Mouse (Mus musculus) kidney, adult 2 months (tissue): Measurements from ENCODE around the gene BC049352. TPM values are rescaled to one million over a fixed set of nuclear protein-coding genes. Genes with fewer than 3 reads are reported as not detected.

ENCODE experiments used
- DNase-seq: peaks from one replicate; pipeline ENCODE4 v3.0.0; 2021
- H3K27ac ChIP-seq: fragments of 200-500 bp; 2 replicates; pipeline ENCODE4 v1.5.1; 2012; ENCODE audit warnings: low read depth, low read length, control low read depth, inconsistent platforms; ENCODE audit not compliant: insufficient read depth
- H3K27me3 ChIP-seq: fragments of 200-500 bp; replicated peaks from 2 replicates; pipeline ENCODE4 v1.6.1; 2012; ENCODE audit warnings: mild to moderate bottlenecking, moderate library complexity, low read length, inconsistent platforms; ENCODE audit not compliant: control insufficient read depth, insufficient read depth
- H3K36me3 ChIP-seq: fragments of 200-500 bp; 2 replicates; pipeline ENCODE4 v1.6.1; 2012; ENCODE audit warnings: mild to moderate bottlenecking, moderate library complexity, low read length, inconsistent platforms; ENCODE audit not compliant: control insufficient read depth, insufficient read depth
- H3K4me1 ChIP-seq: fragments of 200-500 bp; 2 replicates; pipeline ENCODE4 v1.6.1; 2011; ENCODE audit warnings: low read length; ENCODE audit not compliant: control insufficient read depth, insufficient read depth
- H3K4me3 ChIP-seq: fragments of 200-500 bp; 2 replicates; pipeline ENCODE4 v1.5.1; 2011; ENCODE audit warnings: mild to moderate bottlenecking, low read depth, low read length, control low read depth; ENCODE audit not compliant: insufficient read depth
- CTCF ChIP-seq: fragments of 200-500 bp; conservative IDR thresholded peaks from 2 replicates; pipeline ENCODE4 v1.5.1; 2011; ENCODE audit warnings: low read depth, mild to moderate bottlenecking, control low read depth, low read length, moderate library complexity, mixed read lengths; ENCODE audit not compliant: insufficient read depth, insufficient read length
- POLR2A ChIP-seq: fragments of 200-500 bp; IDR thresholded peaks from one replicate; pipeline ENCODE4 v1.6.1; 2011; ENCODE audit warnings: low read depth, low read length, control low read depth
- WGBS: fragments of 180-500 bp; shearing (Covaris S2); methylation state at CpG from one replicate; pipeline ENCODE4 v1.1.7; 2018; 5-methylcytosine and 5-hydroxymethylcytosine counted together
- polyA plus RNA-seq: library from polyadenylated mRNA; depleted of rRNA; stranded (reverse); fragments of >200 nt; gene quantifications from 2 replicates; pipeline ENCODE4 v1.2.3, GENCODE M21; 2012

The BC049352 gene
- polyA plus RNA-seq, 1 experiment, result 2.9 TPM

GRCm38 (mm10) chr9:45171073-45171610, 10.7 kb upstream of the BC049352 start:
- H3K27ac ChIP-seq, result no peak overlapping the region
- WGBS, result 71% methylated on average over 1 of the region's 1 CpGs
- no peak for TF ChIP-seq POLR2A
- TF ChIP-seq CTCF, result no peak
- no peaks in the 10 kb centered on the region for H3K27me3 ChIP-seq
- no peaks in the 10 kb centered on the region for H3K36me3 ChIP-seq
- no peaks in the 10 kb centered on the region for H3K4me1 ChIP-seq
- no peak overlapping the region for H3K4me3 ChIP-seq
- DNase-seq, result no peak

DNA sequence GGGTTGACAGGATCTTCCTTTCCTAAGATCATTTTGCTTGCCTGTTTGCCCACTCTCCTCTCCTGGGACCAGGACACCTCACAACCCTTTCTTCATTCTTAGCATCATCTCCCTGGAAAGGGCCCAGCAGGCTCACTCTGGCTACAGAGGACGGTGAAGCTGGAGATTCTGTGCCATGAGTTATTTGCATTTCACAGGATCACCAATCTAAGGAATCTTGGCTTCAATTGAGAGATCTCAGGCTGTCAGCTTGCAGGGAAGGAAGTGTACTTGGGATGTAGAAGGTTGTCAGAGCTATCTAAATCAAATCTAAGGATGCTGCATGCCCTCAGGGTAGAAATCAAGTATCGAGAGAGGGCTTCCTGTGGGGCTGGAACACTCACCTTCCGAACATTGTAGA, 8.3 kb upstream of the BC049352 start:
- DNase-seq, result no peak
- 63% methylated on average over 3 of the region's 3 CpGs for WGBS
- no peak for TF ChIP-seq POLR2A
- TF ChIP-seq CTCF, result no peak
- H3K27me3 ChIP-seq, result no peaks in the 10 kb centered on the region
- H3K36me3 ChIP-seq, result no peaks in the 10 kb centered on the region
- no peaks in the 10 kb centered on the region for H3K4me1 ChIP-seq
- H3K4me3 ChIP-seq, result no peak overlapping the region
- H3K27ac ChIP-seq, result no peak overlapping the region

DNA sequence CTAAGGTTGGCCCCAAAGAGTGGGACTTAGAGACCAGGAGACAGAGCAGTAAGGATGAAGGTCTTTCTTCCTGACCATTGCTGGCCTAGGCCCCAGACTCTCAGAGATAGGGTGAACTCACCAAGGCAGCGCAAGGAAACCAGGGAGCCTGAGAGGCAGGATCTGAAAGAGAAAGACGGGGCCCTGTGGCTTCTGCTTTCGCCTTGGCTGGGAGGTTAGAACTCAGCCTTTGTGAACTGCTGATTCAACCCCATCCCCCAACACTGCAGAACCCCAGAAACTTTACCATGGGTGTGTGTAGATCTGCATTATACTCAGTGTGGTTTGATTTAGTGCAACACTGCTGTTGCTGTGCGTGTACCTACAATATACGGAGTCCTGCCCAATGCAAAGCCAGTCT, 2.5 kb upstream of the BC049352 start:
- no peak for TF ChIP-seq POLR2A
- no peak for TF ChIP-seq CTCF
- Histone ChIP-seq H3K27ac (no peak overlapping the region), H3K4me3 (no peak overlapping the region), H3K36me3 (no peaks in the 10 kb centered on the region), H3K27me3 (no peaks in the 10 kb centered on the region), H3K4me1 (peaks cover 4% of the 10 kb centered on the region; the same call in 1 of the 2 replicates)
- WGBS, result 80% methylated on average over 5 of the region's 5 CpGs
- no peak for DNase-seq

- Histone ChIP-seq H3K27ac (peak overlapping the region; percentile 69), H3K36me3 (no peaks in the 10 kb centered on the region)
Measured at GRCm38 (mm10) chr9:45182521-45182920, 714 bp downstream of the BC049352 start.

DNA sequence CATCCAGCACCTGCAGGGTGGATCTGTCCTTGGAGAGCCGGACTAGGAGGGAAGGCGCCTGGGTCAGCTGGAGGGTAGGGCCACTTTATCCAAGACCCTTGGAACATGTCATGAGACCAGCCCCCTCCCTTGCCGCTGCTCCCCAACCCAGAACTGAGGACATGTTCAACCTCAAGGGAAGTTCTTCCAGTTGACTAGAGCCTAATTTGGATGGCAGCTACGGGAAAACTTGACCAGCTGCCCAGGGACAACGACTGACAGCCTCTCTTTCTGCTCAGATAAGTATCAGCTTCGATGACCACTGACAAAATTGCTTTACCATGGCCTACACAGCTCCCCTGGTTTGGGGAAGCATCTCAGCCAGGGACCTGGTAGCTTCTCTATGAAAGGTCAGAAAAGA, 1.5 kb downstream of the BC049352 start:
- Histone ChIP-seq H3K4me3 (no peak overlapping the region), H3K27ac (peak overlapping the region; percentile 52; the same call in 1 of the 2 replicates), H3K36me3 (no peaks in the 10 kb centered on the region), H3K27me3 (no peaks in the 10 kb centered on the region), H3K4me1 (peaks cover 4% of the 10 kb centered on the region; the same call in 1 of the 2 replicates)
- DNase-seq, result no peak
- WGBS, result 77% methylated on average over 6 of the region's 6 CpGs
- TF ChIP-seq CTCF (no peak), POLR2A (no peak)

More at GRCm38 (mm10) chr9:45182521-45182920, 714 bp downstream of the BC049352 start:
- peak; percentile 48 for DNase-seq
- 27% methylated on average over 3 of the region's 3 CpGs for WGBS
- H3K4me1 ChIP-seq, result peaks cover 4% of the 10 kb centered on the region; the same call in 1 of the 2 replicates
- no peaks in the 10 kb centered on the region for H3K27me3 ChIP-seq
- TF ChIP-seq POLR2A (no peak), CTCF (no peak)
- H3K4me3 ChIP-seq, result no peak overlapping the region

- no peak overlapping the region for H3K4me3 ChIP-seq
- no peaks in the 10 kb centered on the region for H3K36me3 ChIP-seq
- no peak for TF ChIP-seq CTCF
- no peak for TF ChIP-seq POLR2A
- 77% methylated on average over 4 of the region's 4 CpGs for WGBS
- H3K27me3 ChIP-seq, result no peaks in the 10 kb centered on the region
- H3K27ac ChIP-seq, result no peak overlapping the region
- peaks cover 4% of the 10 kb centered on the region; the same call in 1 of the 2 replicates for H3K4me1 ChIP-seq
- no peak for DNase-seq
Measured at GRCm38 (mm10) chr9:45185250-45185649, 3.4 kb downstream of the BC049352 start.

- WGBS, result 58% methylated on average over 10 of the region's 10 CpGs
- TF ChIP-seq POLR2A, result no peak
- TF ChIP-seq CTCF, result no peak
- Histone ChIP-seq H3K36me3 (no peaks in the 10 kb centered on the region), H3K27ac (no peak overlapping the region), H3K4me1 (no peaks in the 10 kb centered on the region), H3K27me3 (no peaks in the 10 kb centered on the region), H3K4me3 (no peak overlapping the region)
- DNase-seq, result peak; percentile 29
Measured at GRCm38 (mm10) chr9:45188570-45189563, 7.1 kb downstream of the BC049352 start.
